Comparison of ENCODE assay signal across 9 mouse cellular contexts in genomic region chr4:32179707-32180241, GRCm38 (mm10). TPM values are rescaled to one million over a fixed set of nuclear protein-coding genes. Genes with fewer than 3 reads are reported as not detected.
A peak's percentile ranks its signal among the peaks of the same experiment; 100 is the strongest.
DNase-seq lines count a peak whose midpoint lies in the region; ATAC-seq lines count a peak whose summit lies in the region.
"Had no signal": no experiment of that assay in that cellular context is flagged by ENCODE, and none has a peak within 500 bp of the region (broad histone marks: within the 10 kb centered on the region; RNA-seq: fewer than 3 reads in every experiment).

No protein-coding gene starts in this region.

- DNase-seq in frontal cortex, postnatal 36 days (ENCODE audit: low spot score in 2 of 2), result no peak
- peak; percentile 58 for DNase-seq in brain, adult 2 months (ENCODE audit: low read depth, low spot score)
- DNase-seq in kidney, adult 9 months, result peak; percentile 69
- DNase-seq in mesoderm, embryonic 11.5 days (ENCODE audit: low read depth, low spot score), result peak; percentile 57
- DNase-seq in left cerebral cortex, postnatal 10 days (ENCODE audit: extremely low spot score in 1 of 2, low spot score in 2 of 2), result no peak
- no peak for DNase-seq in right cerebral cortex, adult 2 months (ENCODE audit: low spot score in 2 of 2)
- DNase-seq: liver, embryonic 13.5 days had no signal

- ATAC-seq in frontal cortex, adult (ENCODE audit: low TSS enrichment), result peak; percentile 52; the same call in 1 of the 2 replicates
- ATAC-seq in granulocyte monocyte progenitor cell, adult 5-6 weeks (replicated peaks; ENCODE audit: poor library complexity, severe bottlenecking), result peak; percentile 90

- intact Hi-C loops in left cerebral cortex, postnatal 10 days (cut with DNase I), result no loop called here

RNA-seq across cellular contexts. Expression of gene Bach2, which starts 58.8 kb away (rescaled TPM):
- 0.67 and 4.9 TPM in 2 replicates for total RNA-seq in granulocyte monocyte progenitor cell, adult 5-6 weeks (2014; fragmentation: Nextera tagmentation)
- under 0.01 and 0.17 TPM in 2 replicates for total RNA-seq in granulocyte monocyte progenitor cell, adult 5-6 weeks (2017)
- total RNA-seq in left cerebral cortex, postnatal 10 days (2021), result 10 to 100 TPM; 21.4 to 29.7 TPM

Comparison
In these comparisons a context has a peak if more than half of its experiments do, and no peak if none do; other contexts are left out.
1. DNase-seq: peak in brain, adult 2 months (single experiment), kidney, adult 9 months (single experiment) and mesoderm, embryonic 11.5 days (single experiment); none in frontal cortex, postnatal 36 days (0 of 2), left cerebral cortex, postnatal 10 days (0 of 2) and right cerebral cortex, adult 2 months (0 of 2).